Mouse (Mus musculus) small intestine, adult 2 months (tissue): ENCODE results near the gene Adcyap1r1.

ENCODE experiments used
- CTCF ChIP-seq: fragments of 200-500 bp; IDR thresholded peaks from 2 replicates; pipeline ENCODE4 v1.5.1; 2012; ENCODE audit warnings: low read depth, mild to moderate bottlenecking, control low read depth, inconsistent platforms, low read length, moderate library complexity, mixed read lengths; ENCODE audit not compliant: insufficient replicate concordance, insufficient read length; ENCODE audit errors: extremely low read depth
- POLR2A ChIP-seq: fragments of 200-500 bp; IDR thresholded peaks from 2 replicates; pipeline ENCODE4 v1.6.1; 2012; ENCODE audit warnings: low read depth, mild to moderate bottlenecking, control low read depth, inconsistent platforms, low read length, moderate library complexity

DNA sequence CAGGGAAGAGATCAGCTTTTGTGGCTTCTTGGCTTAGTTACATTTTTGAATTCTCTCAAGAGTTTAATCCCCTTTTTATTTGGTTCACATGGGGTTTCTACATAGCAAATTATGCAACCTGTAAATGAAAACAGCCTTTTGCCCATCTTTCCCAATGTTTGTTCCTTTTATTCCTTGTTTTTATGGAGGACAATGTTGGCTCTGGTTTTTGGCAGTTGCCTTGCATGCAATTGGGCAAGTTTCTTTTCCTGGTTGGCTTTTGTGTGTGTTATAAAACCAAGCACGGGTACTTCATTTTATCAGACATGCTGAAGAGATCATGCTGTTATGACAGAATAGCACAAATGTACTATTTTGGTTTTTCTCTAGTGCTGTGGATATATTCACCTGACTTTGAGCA lies 30.7 kb downstream of the Adcyap1r1 start:
- TF ChIP-seq CTCF (no peak), POLR2A (no peak)
